Mouse (Mus musculus) left cerebral cortex, adult 9 months (tissue): ENCODE measurements at regions not wholly inside any gene's neighbourhood (a gene's known extent, or its start where the extent isn't known, plus 50 kb on each side); places are given as distances from the start of the nearest gene placed in this dataset.

Source experiments
- DNase-seq, 2 experiments: peaks; one replicate each; pipeline ENCODE4 v3.0.0; 2022; ENCODE audit warnings: low spot score in 2 of 2

GRCm38 (mm10) chr1:88964045-88964747, 106.0 kb upstream of the Sh3bp4 start:
- peak in 1 of 2 experiments; percentile 20 for DNase-seq

- DNase-seq, result no peak
Measured at GRCm38 (mm10) chr1:88966416-88966815, 103.8 kb upstream of the Sh3bp4 start.

GRCm38 (mm10) chr1:88968142-88968541, 102.1 kb upstream of the Sh3bp4 start:
- DNase-seq, result no peak

- DNase-seq, result no peak
Measured at GRCm38 (mm10) chr1:88969016-88969415, 101.2 kb upstream of the Sh3bp4 start.

- no peak for DNase-seq
Measured at GRCm38 (mm10) chr1:88969630-88970029, 100.6 kb upstream of the Sh3bp4 start.

- no peak for DNase-seq
Measured at GRCm38 (mm10) chr1:88976101-88976500, 94.1 kb upstream of the Sh3bp4 start.

- no peak for DNase-seq
Measured at GRCm38 (mm10) chr1:88988011-88988695, 82.1 kb upstream of the Sh3bp4 start.

- no peak for DNase-seq
Measured at GRCm38 (mm10) chr1:88994588-88995331, 75.5 kb upstream of the Sh3bp4 start.

GRCm38 (mm10) chr1:88995945-88996344, 74.3 kb upstream of the Sh3bp4 start:
- no peak for DNase-seq

GRCm38 (mm10) chr1:88996657-88997056, 73.6 kb upstream of the Sh3bp4 start:
- no peak for DNase-seq

- no peak for DNase-seq
Measured at GRCm38 (mm10) chr1:88997847-88998246, 72.4 kb upstream of the Sh3bp4 start.

- no peak for DNase-seq
Measured at GRCm38 (mm10) chr1:89002326-89002725, 67.9 kb upstream of the Sh3bp4 start.

- no peak for DNase-seq
Measured at GRCm38 (mm10) chr1:89003752-89004151, 66.5 kb upstream of the Sh3bp4 start.

- DNase-seq, result no peak
Measured at GRCm38 (mm10) chr1:89007476-89007875, 62.7 kb upstream of the Sh3bp4 start.

GRCm38 (mm10) chr1:89010170-89010569, 60.0 kb upstream of the Sh3bp4 start:
- no peak for DNase-seq

- no peak for DNase-seq
Measured at GRCm38 (mm10) chr1:89011454-89011853, 58.8 kb upstream of the Sh3bp4 start.

- no peak for DNase-seq
Measured at GRCm38 (mm10) chr1:89015385-89015784, 54.8 kb upstream of the Sh3bp4 start.

- no peak for DNase-seq
Measured at GRCm38 (mm10) chr1:89015845-89016244, 54.4 kb upstream of the Sh3bp4 start.

- no peak for DNase-seq
Measured at GRCm38 (mm10) chr1:89019778-89020373, 50.3 kb upstream of the Sh3bp4 start.
